Mouse (Mus musculus) kidney, adult 2 months (tissue): ENCODE measurements around the gene Rreb1.

Experiments used
- CTCF ChIP-seq: fragments of 200-500 bp; conservative IDR thresholded peaks from 2 replicates; pipeline ENCODE4 v1.5.1; 2011; ENCODE audit warnings: low read depth, mild to moderate bottlenecking, control low read depth, low read length, moderate library complexity, mixed read lengths; ENCODE audit not compliant: insufficient read depth, insufficient read length
- POLR2A ChIP-seq: fragments of 200-500 bp; IDR thresholded peaks from one replicate; pipeline ENCODE4 v1.6.1; 2011; ENCODE audit warnings: low read depth, low read length, control low read depth

DNA sequence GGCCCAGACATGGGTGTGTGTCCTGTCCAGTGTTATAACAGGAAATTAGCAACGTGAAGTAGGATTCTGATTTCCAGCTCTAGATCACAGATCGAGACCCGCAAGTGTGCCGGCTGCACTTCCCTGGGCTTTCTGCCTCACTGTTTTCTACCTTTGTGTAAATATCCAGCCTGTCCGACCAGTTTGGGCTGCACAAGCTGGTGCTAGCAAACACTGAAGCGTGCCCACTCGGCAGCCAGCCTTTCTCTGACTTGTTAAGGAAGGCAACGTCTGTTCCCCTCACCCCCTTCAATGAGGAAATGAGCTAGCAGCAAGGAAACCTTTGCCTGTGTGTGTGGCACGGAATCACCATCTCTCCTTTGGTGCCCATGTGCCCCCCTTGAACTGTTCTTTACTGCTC, 129.9 kb downstream of the Rreb1 start:
- TF ChIP-seq CTCF (no peak), POLR2A (no peak)
